Mouse (Mus musculus) olfactory bulb, adult 2 months (tissue): ENCODE data around the gene Chadl. TPM values are rescaled to one million over a fixed set of nuclear protein-coding genes. Genes with fewer than 3 reads are reported as not detected.

Source experiments
- H3K27ac ChIP-seq: fragments of 200-500 bp; 2 replicates; pipeline ENCODE4 v1.5.1; 2012; ENCODE audit warnings: low read depth, low read length; ENCODE audit not compliant: insufficient read depth
- H3K4me1 ChIP-seq: fragments of 200-500 bp; 2 replicates; pipeline ENCODE4 v1.6.1; 2012; ENCODE audit warnings: low read length; ENCODE audit not compliant: control insufficient read depth, insufficient read depth
- H3K4me3 ChIP-seq: fragments of 200-500 bp; 2 replicates; pipeline ENCODE4 v1.5.1; 2012; ENCODE audit warnings: mild to moderate bottlenecking, low read depth, low read length, moderate library complexity; ENCODE audit not compliant: insufficient read depth
- CTCF ChIP-seq: fragments of 200-500 bp; IDR thresholded peaks from 2 replicates; pipeline ENCODE4 v1.5.1; 2012; ENCODE audit warnings: low read depth, mild to moderate bottlenecking, low read length, moderate library complexity; ENCODE audit not compliant: insufficient read depth
- POLR2A ChIP-seq: fragments of 200-500 bp; IDR thresholded peaks from 2 replicates; pipeline ENCODE4 v1.6.1; 2012; ENCODE audit warnings: mild to moderate bottlenecking, low read depth, low read length, moderate library complexity; ENCODE audit not compliant: insufficient read depth
- WGBS: fragments of 180-500 bp; shearing (Covaris S2); methylation state at CpG from one replicate; pipeline ENCODE4 v1.1.7; 2018; 5-methylcytosine and 5-hydroxymethylcytosine counted together
- polyA plus RNA-seq: library from polyadenylated mRNA; stranded (reverse); fragments of >200 nt; gene quantifications from 2 replicates; pipeline ENCODE4 v1.2.4, GENCODE M21; 2012; ENCODE audit warnings: low replicate concordance; ENCODE audit not compliant: missing spikeins, insufficient read depth, insufficient read length

The Chadl gene
- polyA plus RNA-seq, 1 experiment = not detected

DNA sequence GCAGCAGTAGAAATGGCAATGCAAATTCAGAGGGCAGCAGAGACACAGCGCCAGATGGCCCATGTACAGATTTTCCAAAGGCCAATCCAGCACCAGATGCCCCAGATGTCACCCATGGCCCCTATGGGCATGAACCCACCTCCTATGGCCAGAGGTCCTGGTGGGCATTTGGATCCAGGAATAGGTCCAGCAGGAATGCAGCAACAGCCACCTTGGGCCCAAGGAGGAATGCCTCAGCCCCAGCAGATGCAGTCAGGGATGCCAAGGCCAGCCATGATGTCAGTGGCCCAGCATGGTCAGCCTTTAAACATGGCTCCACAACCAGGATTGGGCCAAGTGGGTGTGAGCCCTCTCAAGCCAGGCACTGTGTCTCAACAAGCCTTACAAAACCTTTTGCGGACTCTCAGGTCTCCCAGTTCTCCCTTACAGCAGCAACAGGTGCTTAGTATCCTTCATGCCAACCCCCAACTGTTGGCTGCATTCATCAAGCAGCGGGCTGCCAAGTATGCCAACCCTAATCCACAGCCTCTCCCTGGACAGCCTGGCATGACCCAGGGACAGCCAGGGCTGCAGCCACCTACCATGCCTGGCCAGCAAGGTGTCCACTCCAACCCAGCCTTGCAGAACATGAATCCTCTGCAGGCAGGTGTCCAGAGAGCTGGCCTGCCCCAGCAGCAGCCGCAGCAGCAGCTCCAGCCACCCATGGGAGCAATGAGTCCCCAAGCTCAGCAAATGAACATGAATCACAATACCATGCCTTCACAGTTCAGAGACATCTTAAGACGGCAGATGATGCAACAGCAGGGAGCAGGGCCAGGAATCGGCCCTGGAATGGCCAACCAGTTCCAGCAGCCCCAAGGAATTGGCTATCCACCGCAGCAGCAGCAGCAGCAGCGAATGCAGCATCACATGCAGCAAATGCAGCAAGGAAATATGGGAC, 47.3 kb downstream of the Chadl start:
- 86% methylated on average over 8 of the region's 8 CpGs for WGBS
- TF ChIP-seq CTCF = no peak
- TF ChIP-seq POLR2A = no peak
- no peak overlapping the region for H3K27ac ChIP-seq
- no peak overlapping the region for H3K4me3 ChIP-seq
- H3K4me1 ChIP-seq = no peaks in the 10 kb centered on the region

Other genes with a start within 250 kb of the Chadl start
- gene Rbx1, start 231.0 kb downstream of the Chadl start, polyA plus RNA-seq = not detected in 2 replicates
- 218 TPM in 1 of 2 replicates, not detected in the other for gene Ep300, start 111.9 kb downstream of the Chadl start, polyA plus RNA-seq
- not detected in 2 replicates for gene L3mbtl2, start 33.4 kb downstream of the Chadl start, polyA plus RNA-seq
- not detected in 2 replicates for gene Zc3h7b, start 47.8 kb upstream of the Chadl start, polyA plus RNA-seq
- not detected in 2 replicates for gene Rangap1, start 48.2 kb upstream of the Chadl start, polyA plus RNA-seq
- 278 TPM in 1 of 2 replicates, not detected in the other for gene Tef, start 105.1 kb upstream of the Chadl start, polyA plus RNA-seq
- not detected in 2 replicates for gene Tob2, start 161.5 kb upstream of the Chadl start, polyA plus RNA-seq
- not detected in 2 replicates for gene Phf5a, start 174.6 kb upstream of the Chadl start, polyA plus RNA-seq
- 365 TPM in 1 of 2 replicates, not detected in the other for gene Aco2, start 175.0 kb upstream of the Chadl start, polyA plus RNA-seq
- not detected in 2 replicates for gene Polr3h, start 229.0 kb upstream of the Chadl start, polyA plus RNA-seq
- gene Csdc2, start 239.5 kb upstream of the Chadl start, polyA plus RNA-seq = not detected in 2 replicates